Mouse (Mus musculus): ENCODE measurements around the gene Col5a3. TPM values are rescaled to one million over a fixed set of nuclear protein-coding genes. Genes with fewer than 3 reads are reported as not detected.

The Col5a3 gene
- total and polyA plus RNA-seq, 2 experiments: 0.83 to 6.4 TPM

GRCm38 (mm10) chr9:20760813-20761212 lies 54.1 kb downstream of the Col5a3 start:
- DNase-seq (ENCODE audit: extremely low read depth, low read depth, low spot score): peak; percentile 48
- H3K4me1 ChIP-seq (ENCODE audit: control insufficient read depth, insufficient read depth, low read length): no peaks in the 10 kb centered on the region
- H3K27ac ChIP-seq (replicated peaks; ENCODE audit: insufficient read depth, low read depth, low read length): no peak overlapping the region; the same call in 1 of the 2 replicates
- no peak overlapping the region for H3K4me3 ChIP-seq (ENCODE audit: insufficient read depth, low read depth, low read length)
- 75% methylated on average over 12 of the region's 12 CpGs for WGBS
- no peak overlapping the region for H3K9ac ChIP-seq (ENCODE audit: low read depth, low read length)
- TF ChIP-seq POLR2A (IDR thresholded peaks at IDR 0.05; ENCODE audit: extremely low read depth, insufficient read depth, low read length) (no peak), CTCF (IDR thresholded peaks at IDR 0.05; ENCODE audit: low read depth, low read length) (no peak)
- no peaks in the 10 kb centered on the region for H3K27me3 ChIP-seq (ENCODE audit: control insufficient read depth, insufficient read depth, low read length)
- H3K79me2 ChIP-seq (ENCODE audit: control insufficient read depth, insufficient read depth, low read length): no peaks in the 10 kb centered on the region
- no peaks in the 10 kb centered on the region for H3K36me3 ChIP-seq (ENCODE audit: control insufficient read depth, insufficient read depth, low read length)

DNA sequence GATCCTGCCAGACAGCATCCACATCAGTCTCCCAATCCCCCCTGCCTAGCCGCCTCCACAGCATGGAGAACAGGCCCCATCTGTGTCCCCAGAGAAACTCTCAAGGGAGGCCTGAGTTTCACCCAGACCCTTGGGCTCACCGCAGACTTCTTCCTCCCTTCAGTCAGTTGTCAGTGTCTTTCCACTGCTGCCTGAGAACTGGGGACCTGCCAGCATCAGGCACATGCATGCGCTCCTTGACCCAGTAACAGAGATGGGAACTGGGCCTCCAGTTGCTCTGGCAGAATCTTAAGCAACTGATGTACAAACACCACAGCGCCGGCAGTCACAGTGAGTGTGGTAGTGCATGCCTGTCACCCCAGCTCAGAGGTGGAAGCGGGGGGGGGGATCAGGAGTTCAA lies 56.0 kb downstream of the Col5a3 start:
- WGBS: 90% methylated on average over 6 of the region's 6 CpGs
- H3K36me3 ChIP-seq (ENCODE audit: control insufficient read depth, insufficient read depth, low read length): no peaks in the 10 kb centered on the region
- H3K4me3 ChIP-seq (ENCODE audit: insufficient read depth, low read depth, low read length): no peak overlapping the region
- no peaks in the 10 kb centered on the region for H3K27me3 ChIP-seq (ENCODE audit: control insufficient read depth, insufficient read depth, low read length)
- no peaks in the 10 kb centered on the region for H3K4me1 ChIP-seq (ENCODE audit: control insufficient read depth, insufficient read depth, low read length)
- no peaks in the 10 kb centered on the region for H3K79me2 ChIP-seq (ENCODE audit: control insufficient read depth, insufficient read depth, low read length)
- H3K27ac ChIP-seq (replicated peaks; ENCODE audit: insufficient read depth, low read depth, low read length): no peak overlapping the region
- no peak overlapping the region for H3K9ac ChIP-seq (ENCODE audit: low read depth, low read length)
- no peak for DNase-seq (ENCODE audit: extremely low read depth, low read depth, low spot score)
- TF ChIP-seq POLR2A (IDR thresholded peaks at IDR 0.05; ENCODE audit: extremely low read depth, insufficient read depth, low read length) (no peak), CTCF (IDR thresholded peaks at IDR 0.05; ENCODE audit: low read depth, low read length) (no peak)

DNA sequence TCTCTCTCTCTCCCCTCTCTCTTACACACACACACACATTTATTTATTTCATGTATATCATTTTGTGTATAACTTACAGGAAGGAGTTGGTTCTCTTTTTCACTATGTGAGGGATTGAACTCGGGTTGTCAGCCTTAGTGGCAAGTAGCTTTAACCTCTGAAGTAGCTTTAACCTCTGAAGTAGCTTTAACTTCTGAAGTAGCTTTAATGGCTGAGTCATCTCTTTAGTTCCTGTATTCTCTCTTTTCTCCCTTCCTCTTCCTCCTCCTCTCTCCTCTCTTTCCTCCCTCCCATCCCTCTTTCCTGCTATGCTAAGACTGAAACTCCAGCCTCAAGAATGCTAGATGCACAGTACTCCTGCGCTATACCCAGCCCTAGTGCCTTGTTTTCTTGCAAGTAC lies 56.6 kb downstream of the Col5a3 start:
- Histone ChIP-seq H3K9ac (ENCODE audit: low read depth, low read length) (no peak overlapping the region), H3K4me3 (ENCODE audit: insufficient read depth, low read depth, low read length) (no peak overlapping the region), H3K27me3 (ENCODE audit: control insufficient read depth, insufficient read depth, low read length) (no peaks in the 10 kb centered on the region), H3K79me2 (ENCODE audit: control insufficient read depth, insufficient read depth, low read length) (no peaks in the 10 kb centered on the region), H3K4me1 (ENCODE audit: control insufficient read depth, insufficient read depth, low read length) (no peaks in the 10 kb centered on the region), H3K27ac (replicated peaks; ENCODE audit: insufficient read depth, low read depth, low read length) (no peak overlapping the region), H3K36me3 (ENCODE audit: control insufficient read depth, insufficient read depth, low read length) (no peaks in the 10 kb centered on the region)
- no peak for DNase-seq (ENCODE audit: extremely low read depth, low read depth, low spot score)
- TF ChIP-seq POLR2A (IDR thresholded peaks at IDR 0.05; ENCODE audit: extremely low read depth, insufficient read depth, low read length): no peak
- TF ChIP-seq CTCF (IDR thresholded peaks at IDR 0.05; ENCODE audit: low read depth, low read length): no peak
- 89% methylated on average over 2 of the region's 2 CpGs for WGBS

GRCm38 (mm10) chr9:20757087-20757955 lies 57.5 kb downstream of the Col5a3 start:
- WGBS: 46% methylated on average over 6 of the region's 6 CpGs
- no peaks in the 10 kb centered on the region for H3K36me3 ChIP-seq (ENCODE audit: control insufficient read depth, insufficient read depth, low read length)
- no peak overlapping the region for H3K4me3 ChIP-seq (ENCODE audit: insufficient read depth, low read depth, low read length)
- TF ChIP-seq CTCF (IDR thresholded peaks at IDR 0.05; ENCODE audit: low read depth, low read length): peak; percentile 20; the same call in 1 of the 2 replicates
- TF ChIP-seq POLR2A (IDR thresholded peaks at IDR 0.05; ENCODE audit: extremely low read depth, insufficient read depth, low read length): no peak
- H3K9ac ChIP-seq (ENCODE audit: low read depth, low read length): no peak overlapping the region
- no peaks in the 10 kb centered on the region for H3K4me1 ChIP-seq (ENCODE audit: control insufficient read depth, insufficient read depth, low read length)
- H3K27me3 ChIP-seq (ENCODE audit: control insufficient read depth, insufficient read depth, low read length): no peaks in the 10 kb centered on the region
- H3K79me2 ChIP-seq (ENCODE audit: control insufficient read depth, insufficient read depth, low read length): no peaks in the 10 kb centered on the region
- H3K27ac ChIP-seq (replicated peaks; ENCODE audit: insufficient read depth, low read depth, low read length): no peak overlapping the region
- DNase-seq (ENCODE audit: extremely low read depth, low read depth, low spot score): peak; percentile 74

DNA sequence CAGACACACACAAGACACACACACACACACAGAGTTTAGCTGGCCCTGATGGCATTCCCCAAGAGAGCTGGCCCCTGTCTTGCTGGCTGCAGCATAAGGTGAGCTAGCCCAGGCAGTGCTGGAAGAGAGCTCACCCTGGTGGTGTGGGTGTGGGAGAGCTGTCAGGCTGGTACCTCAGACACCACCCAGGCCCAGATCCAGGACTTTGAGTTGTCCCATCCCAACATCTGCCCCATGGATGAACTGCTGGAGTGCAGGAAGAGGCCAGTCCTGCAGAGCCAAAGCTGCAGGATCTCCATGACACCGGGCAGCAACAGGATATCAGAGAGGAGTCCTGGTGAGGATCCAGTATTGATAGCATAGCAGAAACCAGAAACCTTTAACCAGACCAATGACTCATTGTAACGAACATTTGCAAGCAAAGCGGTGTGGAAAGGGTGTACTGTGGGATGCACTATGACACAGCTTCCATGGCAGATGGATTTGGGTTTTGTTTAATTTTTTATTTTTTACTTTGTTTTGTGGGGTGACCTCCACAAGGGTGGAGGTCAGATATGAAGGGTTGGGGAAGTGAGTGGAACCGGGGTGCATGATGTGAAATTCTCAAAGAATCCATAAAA lies 58.7 kb downstream of the Col5a3 start:
- DNase-seq (ENCODE audit: extremely low read depth, low read depth, low spot score): no peak
- Histone ChIP-seq H3K36me3 (ENCODE audit: control insufficient read depth, insufficient read depth, low read length) (no peaks in the 10 kb centered on the region), H3K9ac (ENCODE audit: low read depth, low read length) (no peak overlapping the region), H3K4me3 (ENCODE audit: insufficient read depth, low read depth, low read length) (no peak overlapping the region), H3K27ac (replicated peaks; ENCODE audit: insufficient read depth, low read depth, low read length) (no peak overlapping the region), H3K4me1 (ENCODE audit: control insufficient read depth, insufficient read depth, low read length) (no peaks in the 10 kb centered on the region), H3K79me2 (ENCODE audit: control insufficient read depth, insufficient read depth, low read length) (no peaks in the 10 kb centered on the region), H3K27me3 (ENCODE audit: control insufficient read depth, insufficient read depth, low read length) (no peaks in the 10 kb centered on the region)
- 80% methylated on average over 4 of the region's 4 CpGs for WGBS
- TF ChIP-seq CTCF (IDR thresholded peaks at IDR 0.05; ENCODE audit: low read depth, low read length) (no peak), POLR2A (IDR thresholded peaks at IDR 0.05; ENCODE audit: extremely low read depth, insufficient read depth, low read length) (no peak)

GRCm38 (mm10) chr9:20754335-20754734 lies 60.5 kb downstream of the Col5a3 start:
- Histone ChIP-seq H3K36me3 (ENCODE audit: control insufficient read depth, insufficient read depth, low read length) (no peaks in the 10 kb centered on the region), H3K4me1 (ENCODE audit: control insufficient read depth, insufficient read depth, low read length) (no peaks in the 10 kb centered on the region), H3K27me3 (ENCODE audit: control insufficient read depth, insufficient read depth, low read length) (no peaks in the 10 kb centered on the region), H3K4me3 (ENCODE audit: insufficient read depth, low read depth, low read length) (no peak overlapping the region), H3K9ac (ENCODE audit: low read depth, low read length) (no peak overlapping the region), H3K27ac (replicated peaks; ENCODE audit: insufficient read depth, low read depth, low read length) (no peak overlapping the region), H3K79me2 (ENCODE audit: control insufficient read depth, insufficient read depth, low read length) (no peaks in the 10 kb centered on the region)
- no peak for DNase-seq (ENCODE audit: extremely low read depth, low read depth, low spot score)
- TF ChIP-seq POLR2A (IDR thresholded peaks at IDR 0.05; ENCODE audit: extremely low read depth, insufficient read depth, low read length) (no peak), CTCF (IDR thresholded peaks at IDR 0.05; ENCODE audit: low read depth, low read length) (no peak)
- WGBS: 99% methylated on average over 2 of the region's 2 CpGs
